Mouse (Mus musculus) liver, adult (tissue): Measurements from ENCODE around the gene Fbln2.

Experiments
- GATA4 ChIP-seq: IDR thresholded peaks from 2 replicates; pipeline ENCODE4 v1.6.1; 2014; ENCODE audit warnings: mild to moderate bottlenecking, low read length; ENCODE audit not compliant: insufficient replicate concordance

The Fbln2 gene

DNA sequence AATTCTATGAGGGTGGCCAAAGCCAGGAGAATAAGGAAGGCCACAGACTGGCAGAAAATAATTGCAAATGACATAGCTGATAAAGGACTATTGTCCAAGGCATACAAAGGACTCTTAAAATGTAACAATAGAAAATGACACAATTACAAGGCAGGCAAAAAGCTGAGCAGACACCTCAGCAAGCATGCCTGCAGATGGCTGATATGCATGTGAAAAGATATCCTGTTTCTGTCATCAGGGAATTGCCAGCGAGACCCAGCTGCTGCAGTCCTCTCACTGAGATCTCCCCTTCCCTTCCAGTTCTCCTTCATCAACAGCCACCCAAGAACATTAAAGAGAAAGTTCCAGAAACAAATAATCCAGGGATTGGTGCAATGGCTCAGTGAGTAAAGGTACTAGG, 66.0 kb downstream of the Fbln2 start:
- TF ChIP-seq GATA4 = no peak

DNA sequence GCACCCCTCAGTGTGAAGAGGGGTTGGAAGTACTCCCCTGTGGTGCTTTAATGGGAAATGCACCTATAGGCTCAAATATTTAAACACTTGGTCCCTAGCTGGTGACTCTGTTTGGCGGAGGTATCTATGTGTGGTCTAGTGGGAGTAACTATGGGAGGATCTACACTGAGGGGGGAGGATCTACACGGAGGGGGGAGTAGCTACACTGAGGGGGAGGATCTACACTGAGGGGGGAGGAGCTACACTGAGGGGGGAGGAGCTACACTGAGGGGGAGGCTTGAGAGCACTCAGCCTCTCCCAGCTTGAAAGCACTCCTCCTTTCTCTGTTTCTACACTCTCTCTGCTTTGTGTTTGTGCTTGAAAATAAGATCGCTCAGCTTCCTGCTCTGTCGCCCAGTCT, 67.2 kb downstream of the Fbln2 start:
- TF ChIP-seq GATA4 = no peak

DNA sequence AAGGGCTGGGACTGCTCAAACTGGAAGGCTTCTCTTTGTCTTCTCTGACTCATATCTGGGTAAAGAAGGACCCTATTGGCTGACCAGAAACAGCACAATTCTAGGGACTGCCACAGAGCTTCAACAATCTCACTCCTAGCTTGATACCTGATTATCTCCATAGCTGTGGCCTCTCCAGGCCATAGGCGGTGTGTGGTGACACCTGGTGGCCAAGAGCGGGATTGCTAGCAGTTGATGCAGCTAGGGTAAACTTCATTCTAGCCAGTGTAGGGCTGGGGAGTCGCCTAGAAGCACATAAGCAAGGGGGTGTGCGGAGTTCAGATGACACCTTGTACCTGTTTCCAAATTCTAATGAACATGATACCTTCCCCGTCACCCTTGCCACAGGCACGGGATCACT, 69.0 kb downstream of the Fbln2 start:
- TF ChIP-seq GATA4 = peak; percentile 48; the same call in 1 of the 2 replicates

DNA sequence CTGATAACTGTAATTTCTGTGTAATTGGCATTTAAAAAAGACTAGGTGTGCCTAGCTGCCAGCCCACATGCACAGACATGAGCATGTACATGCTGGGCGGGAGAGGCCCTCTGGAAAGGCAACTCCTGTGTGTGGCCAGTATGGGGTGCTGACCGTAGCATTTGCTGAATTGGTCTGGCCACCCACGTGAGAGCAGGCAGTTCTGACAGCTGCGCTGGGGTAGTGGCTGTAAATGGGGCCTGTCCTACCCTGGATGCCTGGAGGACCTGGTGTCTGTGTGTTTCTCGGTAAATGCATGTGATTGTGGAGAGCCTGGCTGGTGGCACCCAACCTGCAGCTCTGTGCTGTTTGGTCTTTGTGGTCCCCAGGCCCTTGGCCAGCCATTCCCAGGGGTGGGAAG, 69.5 kb downstream of the Fbln2 start:
- no peak for TF ChIP-seq GATA4

DNA sequence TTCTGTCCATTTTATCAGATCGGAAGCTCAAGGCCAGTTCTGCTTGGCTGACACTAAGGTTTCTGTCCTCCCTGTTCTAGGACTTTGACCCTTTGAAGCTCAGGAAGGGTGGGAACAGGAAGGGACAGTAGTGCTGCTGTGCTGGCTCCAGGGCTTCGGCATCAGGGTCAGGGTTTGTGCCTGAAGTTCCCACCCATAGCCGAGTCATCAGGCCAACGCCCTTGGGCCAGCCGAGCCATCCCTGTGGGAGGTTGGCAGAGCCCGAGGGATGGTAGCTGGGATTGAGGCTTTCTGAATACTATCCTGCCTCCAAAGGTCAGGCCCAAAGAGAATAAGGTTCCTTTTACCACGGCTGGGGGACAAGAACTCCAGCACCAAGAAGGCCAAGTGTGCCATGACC, 70.8 kb downstream of the Fbln2 start:
- TF ChIP-seq GATA4 = no peak

DNA sequence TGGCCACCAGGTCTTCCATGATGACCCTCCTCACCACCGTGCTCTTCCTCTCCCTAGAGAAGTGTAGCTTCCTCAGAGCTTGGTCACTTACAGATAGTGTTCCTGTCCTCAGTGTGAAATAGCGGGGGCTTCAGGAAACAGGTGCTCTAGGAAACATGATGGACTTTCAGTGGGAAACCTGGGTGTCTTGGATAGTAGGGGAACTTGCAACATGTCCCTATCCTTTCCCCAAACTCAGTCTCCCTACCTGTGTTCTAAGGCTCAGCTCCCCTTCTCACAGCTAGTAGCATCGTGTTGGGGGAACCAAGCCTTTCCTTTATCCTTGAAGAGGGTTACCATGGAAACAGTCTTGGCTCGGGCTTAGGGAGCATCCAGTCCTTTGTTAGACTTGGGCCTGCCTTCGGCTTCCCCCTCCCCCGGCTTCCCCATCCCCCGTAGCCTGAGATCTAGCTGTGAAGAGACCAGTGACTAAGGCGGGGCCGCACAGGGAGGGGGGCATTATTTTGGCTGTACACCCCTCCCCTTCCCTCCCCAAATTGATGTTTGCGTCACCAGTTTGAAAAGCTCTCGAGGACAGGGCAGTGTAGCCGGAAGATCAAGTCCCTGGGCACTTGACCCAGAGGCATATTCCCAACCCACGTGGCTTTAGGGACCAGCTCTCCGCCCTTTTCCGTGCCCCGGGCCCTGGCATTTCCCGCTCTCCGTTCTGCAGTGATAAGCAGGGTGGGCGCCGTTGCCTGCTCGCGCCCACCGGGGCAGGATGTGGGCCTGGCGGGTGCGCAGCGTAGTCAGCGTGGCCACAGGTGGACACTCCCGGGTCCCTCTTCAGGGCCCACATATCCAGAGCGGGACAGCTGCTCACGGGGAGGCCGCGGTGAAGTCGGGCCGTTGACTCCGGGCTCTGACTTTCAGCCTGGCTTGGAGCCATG, 72.5 kb downstream of the Fbln2 start:
- TF ChIP-seq GATA4 = no peak

DNA sequence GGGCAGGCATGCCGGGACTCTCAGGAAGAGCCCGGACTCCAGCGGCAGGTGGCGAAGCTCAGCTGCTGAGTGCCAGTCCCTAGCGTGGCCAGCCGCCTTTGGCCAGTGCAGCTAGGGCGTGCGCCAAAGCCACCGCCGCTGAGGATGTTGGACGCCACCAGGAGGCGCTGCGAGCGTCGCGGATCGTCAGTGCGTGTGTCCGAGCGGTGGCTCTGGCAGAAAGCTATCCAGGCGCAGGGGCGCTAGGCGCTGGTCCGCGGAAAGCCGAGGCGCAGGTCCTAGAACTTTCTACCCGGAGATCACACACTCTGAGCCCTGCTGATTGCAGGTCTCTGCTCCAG, 73.2 kb downstream of the Fbln2 start:
- no peak for TF ChIP-seq GATA4

DNA sequence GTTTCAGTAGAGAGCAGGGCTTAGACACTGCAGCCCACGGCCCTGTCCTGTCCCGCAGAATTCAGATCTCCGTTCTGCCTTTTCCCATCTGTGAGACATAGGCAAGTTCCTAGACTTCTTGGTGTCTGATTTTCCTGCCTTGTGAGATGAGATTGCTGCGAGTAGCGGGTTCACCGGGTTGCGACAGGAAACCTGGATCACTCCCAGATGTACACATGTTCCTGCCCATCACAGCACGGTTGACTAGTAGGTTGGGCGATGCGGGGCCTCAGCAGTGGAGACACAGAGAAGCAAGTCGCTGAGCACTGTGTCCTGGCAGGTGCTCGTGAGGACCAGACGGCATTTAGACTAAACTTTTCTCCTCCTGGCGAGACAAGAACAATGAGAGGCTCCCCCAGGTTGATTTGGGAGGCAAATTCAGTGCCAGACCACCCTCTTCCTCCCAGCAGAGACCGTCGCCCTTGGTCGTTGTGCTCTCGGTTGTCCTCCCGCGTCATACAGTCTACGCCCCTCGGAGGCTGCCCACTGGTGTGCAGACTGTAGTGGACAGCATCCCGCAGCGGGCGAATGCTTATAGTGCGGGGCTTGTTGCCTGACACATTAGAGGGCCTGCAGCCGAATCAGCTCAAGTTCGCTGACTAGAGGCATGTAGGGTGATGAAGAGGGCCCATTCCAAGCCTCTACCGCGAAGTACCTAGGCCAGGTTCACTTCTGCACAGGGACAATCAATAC, 73.7 kb downstream of the Fbln2 start:
- TF ChIP-seq GATA4 = no peak

DNA sequence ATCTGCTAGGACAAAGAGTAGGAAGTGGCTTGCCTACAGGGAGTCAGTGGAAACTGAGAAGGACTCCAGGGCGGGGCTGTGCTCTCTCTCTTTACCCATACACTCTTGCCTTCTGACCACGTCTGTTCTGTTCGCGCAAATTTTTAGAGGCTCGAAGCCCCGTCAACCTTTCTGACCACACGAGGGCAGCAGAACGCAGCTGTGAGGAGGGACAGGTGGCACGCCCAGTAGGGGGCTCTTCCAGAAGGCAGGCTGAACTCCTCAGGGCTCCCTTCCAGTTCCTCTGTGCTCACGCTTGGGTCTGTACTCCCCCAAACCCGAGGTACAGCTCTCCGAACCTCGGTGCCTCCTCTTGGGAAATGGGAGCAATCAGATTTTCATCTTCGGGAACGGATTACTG, 74.4 kb downstream of the Fbln2 start:
- no peak for TF ChIP-seq GATA4

DNA sequence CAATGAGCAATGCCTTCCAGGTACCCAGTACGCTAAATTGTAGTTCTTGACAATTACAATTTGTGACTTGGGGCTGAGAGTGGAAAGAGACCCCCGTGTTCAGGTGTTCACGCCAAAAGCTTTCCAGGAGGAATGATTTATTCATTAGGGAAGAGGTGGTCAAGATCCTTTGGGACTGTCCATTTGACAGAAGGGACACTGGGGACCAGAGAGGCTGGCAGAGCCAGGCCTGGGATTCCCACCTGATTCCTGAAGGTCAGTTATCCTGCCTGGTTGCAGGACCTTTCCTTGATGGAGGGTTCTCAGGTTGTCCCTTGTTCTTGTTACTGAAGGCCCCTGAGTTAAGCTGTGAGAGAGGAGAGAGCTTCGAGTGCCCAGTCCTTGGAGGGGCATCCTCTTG, 74.9 kb downstream of the Fbln2 start:
- no peak for TF ChIP-seq GATA4

DNA sequence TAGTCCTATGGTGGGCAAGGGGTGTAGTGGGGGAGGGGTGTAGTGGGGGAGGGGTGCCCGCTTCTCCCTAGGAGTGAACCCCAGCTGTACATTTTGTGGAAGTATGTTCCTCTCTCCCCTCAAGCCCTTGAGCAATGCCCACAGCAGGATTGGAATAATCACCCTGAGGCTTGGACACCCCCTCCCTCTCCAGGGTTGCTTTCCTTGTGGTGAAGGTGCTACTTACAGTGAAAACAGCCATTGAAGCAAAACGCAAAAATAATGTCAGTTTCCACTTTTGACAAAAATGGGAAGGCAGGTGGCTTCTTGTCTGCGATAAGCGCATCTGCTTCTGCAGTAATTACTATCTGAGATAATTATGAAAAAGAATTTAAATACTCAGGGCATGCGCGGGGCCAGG, 75.4 kb downstream of the Fbln2 start:
- TF ChIP-seq GATA4 = no peak

DNA sequence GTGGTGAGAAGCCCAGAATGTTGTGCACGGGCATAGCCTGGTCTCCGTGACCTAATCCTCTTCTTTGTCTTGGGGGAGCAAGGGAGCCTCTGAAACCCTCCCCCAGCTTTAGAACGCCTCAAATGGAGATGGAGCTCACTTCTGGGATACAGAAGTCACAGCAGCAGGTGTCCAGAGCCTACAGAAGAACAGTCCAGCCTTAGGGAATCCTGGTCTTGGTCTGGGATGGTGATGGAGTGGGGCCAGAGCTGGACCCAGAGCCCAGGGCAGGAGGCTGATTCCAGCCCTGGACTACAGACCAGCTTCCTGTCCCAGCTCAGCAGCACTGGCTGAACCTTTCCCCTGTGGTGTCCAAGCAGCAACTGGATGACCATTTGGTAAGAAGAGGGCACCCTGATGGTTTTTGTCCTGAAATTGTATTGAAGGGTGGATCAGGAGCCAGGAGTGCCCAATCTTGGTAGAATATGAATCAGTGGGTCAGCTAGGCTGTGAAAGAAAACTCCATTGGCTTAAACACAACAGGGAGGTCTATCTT, 76.1 kb downstream of the Fbln2 start:
- no peak for TF ChIP-seq GATA4

DNA sequence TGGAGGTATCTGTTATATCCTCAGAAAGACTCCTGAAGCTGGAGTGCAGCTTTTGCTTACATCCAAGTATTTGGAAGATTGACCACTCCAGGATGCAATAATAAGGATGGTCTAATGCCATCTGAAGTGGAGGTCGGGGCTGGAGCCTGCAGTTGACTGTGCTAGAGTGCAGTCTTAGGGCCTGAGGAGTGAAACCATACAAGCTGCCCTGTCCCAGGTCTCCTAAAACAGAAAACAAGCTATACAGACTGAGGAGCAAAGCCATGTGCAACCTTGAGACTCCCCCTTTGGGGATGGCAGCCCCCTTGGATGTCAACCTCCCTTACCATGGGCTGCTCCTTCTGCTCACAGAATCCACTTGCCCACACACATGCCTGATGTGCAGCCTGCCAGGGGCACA, 76.7 kb downstream of the Fbln2 start:
- no peak for TF ChIP-seq GATA4

DNA sequence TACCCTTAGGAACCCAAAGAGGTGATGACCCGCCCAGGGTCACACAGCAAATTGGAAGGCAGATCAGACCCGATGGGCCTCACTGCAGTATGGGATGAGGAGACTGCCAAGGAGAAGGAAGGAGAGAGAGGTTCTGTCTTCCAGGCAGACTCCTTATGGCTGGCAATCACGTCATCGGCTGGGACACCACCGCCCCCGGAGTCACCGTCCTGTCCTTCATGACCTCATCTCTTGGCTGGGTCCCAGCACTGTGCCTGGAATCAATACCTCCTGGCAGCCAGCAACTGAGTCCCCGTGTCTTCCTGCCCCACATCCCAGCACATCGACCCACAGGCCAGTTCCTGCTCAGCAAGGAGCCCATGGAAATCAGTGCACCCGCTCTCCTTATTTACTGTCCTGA, 78.7 kb downstream of the Fbln2 start:
- no peak for TF ChIP-seq GATA4

DNA sequence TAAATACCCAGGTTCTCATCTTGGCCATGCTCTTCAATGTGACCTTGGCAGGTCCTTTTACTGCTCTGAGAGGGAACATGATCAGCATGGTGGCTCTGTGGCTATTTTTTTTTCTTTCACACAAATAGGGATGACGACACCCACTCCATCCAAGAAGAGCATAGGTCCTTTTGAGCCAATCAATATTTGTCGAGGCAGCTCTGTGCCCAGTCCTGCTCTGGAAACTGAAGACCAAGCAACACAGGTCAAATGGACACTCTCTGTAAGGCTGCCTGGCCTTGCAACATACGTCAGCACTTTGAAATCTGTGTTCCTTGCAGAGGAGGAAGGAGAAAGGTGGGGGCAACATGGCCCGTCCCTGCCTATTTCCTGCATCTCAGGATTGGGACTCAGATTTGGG, 83.2 kb downstream of the Fbln2 start:
- no peak for TF ChIP-seq GATA4

DNA sequence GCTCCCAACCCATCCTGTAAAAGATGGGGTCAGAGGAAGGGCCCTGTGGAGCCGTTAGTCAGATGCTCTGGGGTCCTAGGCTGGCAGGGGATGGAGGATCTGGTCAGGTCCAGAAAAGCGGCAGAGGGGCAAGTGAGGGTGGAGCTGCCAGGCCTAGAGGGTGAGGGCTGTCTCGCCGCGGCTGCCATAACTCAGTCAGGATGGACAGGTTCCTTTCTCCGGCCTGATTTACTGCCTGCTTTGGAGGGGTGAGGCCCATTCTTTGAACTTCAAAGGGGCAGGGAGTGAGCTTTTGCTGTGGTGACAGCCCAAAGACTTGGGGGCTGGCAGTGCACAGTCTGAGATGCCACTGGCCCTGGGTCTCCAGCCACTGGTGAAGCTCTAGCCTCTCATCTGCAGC, 86.6 kb downstream of the Fbln2 start:
- TF ChIP-seq GATA4 = no peak
